Mouse (Mus musculus): Measurements from ENCODE around the gene Prkn.

DNA sequence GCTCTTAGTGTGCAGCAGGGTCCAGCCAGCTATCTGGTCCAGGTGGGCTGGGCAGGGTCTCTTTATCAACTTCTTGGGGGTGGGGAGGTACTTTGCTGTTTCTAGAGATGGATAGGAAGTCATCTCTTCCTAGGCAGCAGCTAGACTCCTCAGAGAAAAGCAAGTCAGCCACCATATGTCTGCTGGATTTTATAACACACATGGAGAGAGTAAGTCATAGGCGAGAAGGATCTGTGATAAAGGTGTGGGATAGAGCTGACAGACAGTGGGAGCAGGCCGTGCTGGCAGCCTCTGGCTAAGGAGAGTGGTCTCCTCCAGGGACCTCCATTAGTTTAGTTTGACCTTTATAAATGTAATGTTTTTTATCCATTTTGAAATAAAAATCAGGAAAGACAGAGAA, 622.5 kb downstream of the Prkn start:
- TF ChIP-seq CTCF (IDR thresholded peaks at IDR 0.05) (no peak), EP300 (IDR thresholded peaks at IDR 0.05) (no peak)

Measured in lung, postnatal 0 days (tissue).